Mouse (Mus musculus) adrenal gland, postnatal 36 days (tissue): ENCODE data around the gene Cd3g. TPM values are rescaled to one million over a fixed set of nuclear protein-coding genes. Genes with fewer than 3 reads are reported as not detected.

Experiments
- DNase-seq, 2 experiments: peaks; one replicate each; pipeline ENCODE4 v3.0.0; 2021; ENCODE audit warnings: mixed read lengths in 1 of 2
- long read RNA-seq, 2 experiments: library from polyadenylated mRNA; stranded (forward); transcript quantifications; one replicate each; pipeline ENCODE4 v2.0.0; 2021; ENCODE audit warnings: borderline sequencing depth in 2 of 2
- total RNA-seq, 2 experiments: library from RNA; stranded (reverse); gene quantifications; 2 replicates each; pipeline ENCODE4 v1.2.3; 2021

The Cd3g gene
- under 1 TPM in 1 of 2 experiments, not detected in 1; 0.30 TPM for total RNA-seq
- long read RNA-seq, experiment 1, result 0 reads
- long read RNA-seq, experiment 2, result 0 reads

DNA sequence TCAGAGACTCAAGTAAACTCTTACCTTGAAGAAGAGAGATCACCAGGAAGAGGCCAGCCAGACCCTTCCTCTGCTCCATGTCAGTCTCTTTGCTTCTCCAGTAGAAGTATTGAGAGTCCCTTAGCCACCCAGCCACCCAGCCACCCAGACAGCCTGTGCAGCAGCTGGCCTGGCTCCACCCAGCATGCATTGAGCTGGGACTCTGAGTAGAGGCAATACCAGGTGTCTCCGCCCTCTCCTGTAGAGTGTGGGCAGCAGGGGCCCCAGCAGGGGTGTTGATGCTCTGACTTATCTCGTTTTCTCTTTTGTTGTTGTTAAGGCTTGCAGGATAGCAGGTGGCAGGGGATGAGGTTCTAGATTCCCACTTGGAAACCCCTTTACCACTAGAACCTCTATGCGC lies at the start of gene Cd3g:
TSS of gene Cd3g (minus strand) at position 190 of the 400 bp plus-strand sequence.
- no peak for DNase-seq

GRCm38 (mm10) chr9:45027376-45027775 lies 47.1 kb upstream of the Cd3g start:
- no peak for DNase-seq

GRCm38 (mm10) chr9:45024187-45024586 lies 44.0 kb upstream of the Cd3g start:
- no peak for DNase-seq

DNA sequence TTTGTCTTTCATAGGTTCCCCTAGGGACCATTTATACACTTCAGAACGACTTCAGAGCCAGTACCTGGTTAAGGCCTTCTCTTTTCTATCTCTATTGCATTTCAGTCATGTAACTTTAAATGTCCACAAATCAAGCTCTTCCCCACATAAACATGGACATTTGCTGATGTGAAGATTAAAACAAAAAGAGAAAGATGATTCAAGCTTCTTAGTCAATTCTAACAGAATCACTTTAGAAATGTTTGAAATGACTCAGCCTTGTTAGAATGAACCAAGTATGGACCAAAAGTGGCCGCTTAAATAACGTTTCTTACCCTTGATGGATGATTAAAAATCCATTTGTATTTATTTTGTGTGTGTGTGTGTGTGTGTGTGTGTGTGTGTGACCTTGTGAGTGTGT lies 43.4 kb upstream of the Cd3g start:
- DNase-seq, result no peak

DNA sequence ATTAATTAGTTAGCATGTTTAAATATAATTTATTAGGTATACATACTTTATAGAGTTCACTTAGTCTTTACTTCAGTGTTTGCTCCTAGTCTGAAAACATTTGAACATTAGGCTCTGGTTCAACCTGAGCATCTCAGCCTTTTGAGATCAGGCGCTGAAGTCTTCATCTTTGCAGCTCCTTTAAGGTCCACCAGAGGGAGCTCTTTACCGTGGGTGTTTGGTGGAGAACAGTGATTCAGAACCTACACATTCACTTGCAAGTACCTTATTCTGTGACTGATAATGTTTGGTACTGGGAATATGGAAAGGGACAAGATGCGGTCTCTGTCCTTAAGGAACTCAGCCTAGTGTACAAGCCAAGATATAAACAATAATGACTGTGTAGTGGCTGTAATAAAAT lies 42.6 kb upstream of the Cd3g start:
- DNase-seq, result peak; percentile 58 to 74

- DNase-seq, result no peak
Measured at GRCm38 (mm10) chr9:45018031-45018430, 37.8 kb upstream of the Cd3g start.

GRCm38 (mm10) chr9:45015841-45016240 lies 35.6 kb upstream of the Cd3g start:
- no peak for DNase-seq

DNA sequence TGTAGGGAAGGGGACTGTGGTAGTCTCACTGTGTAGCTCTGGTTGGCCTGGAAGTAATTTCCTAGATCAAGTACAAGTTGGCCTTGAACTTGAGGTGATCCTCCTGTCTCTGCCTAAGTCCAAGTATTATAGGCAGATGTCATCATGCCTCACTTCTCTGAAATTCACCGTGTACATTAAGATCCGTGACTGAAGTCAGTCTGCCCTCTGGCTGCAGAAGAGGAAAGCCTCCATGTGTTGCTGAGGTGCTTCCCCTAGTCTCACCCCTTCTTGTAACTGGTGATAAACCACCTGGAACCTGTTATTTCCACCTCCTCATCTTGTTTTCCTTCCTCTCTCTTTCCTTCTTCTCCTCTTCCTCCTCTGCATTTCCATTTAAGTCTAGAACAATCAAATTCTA lies 34.6 kb upstream of the Cd3g start:
- no peak for DNase-seq

DNA sequence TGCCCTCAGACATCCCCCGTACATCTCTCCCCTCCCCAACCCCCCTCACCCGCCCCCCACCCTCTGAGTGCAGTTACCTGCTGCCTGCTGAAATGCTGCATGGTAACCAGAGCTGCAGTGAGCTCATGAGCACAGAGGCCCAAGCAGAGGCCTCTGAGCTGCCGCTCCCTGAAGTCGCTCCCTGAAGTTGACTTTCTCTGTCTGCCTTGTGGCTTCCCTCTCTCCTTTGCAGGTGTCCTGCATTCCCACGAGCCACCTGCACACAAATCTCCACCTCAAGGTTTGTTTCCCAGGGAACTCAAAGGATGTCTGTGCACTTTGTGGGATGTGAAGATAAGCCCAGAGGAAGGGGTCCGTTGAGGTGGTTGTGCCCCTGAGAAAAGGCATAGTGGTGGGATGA lies 31.1 kb upstream of the Cd3g start:
- DNase-seq, result no peak

DNA sequence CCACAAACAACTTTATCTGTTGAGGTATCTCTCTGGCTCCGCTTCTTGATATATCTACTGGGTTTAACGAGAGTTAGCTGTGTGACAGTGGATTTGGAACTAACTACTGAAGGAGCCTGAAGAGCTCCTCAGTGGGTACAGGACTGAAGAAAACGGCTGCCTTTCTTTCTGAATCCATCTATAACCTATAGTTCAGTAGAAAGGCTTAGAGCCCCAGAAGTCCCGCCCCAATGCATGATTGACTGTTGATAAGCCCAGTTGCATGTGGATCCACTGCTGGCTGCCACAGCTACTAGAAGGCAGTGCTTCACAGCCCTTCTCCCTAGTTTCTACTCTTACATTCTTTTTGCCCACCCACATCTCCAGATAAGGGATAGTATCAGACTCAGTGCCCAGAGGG lies 30.2 kb upstream of the Cd3g start:
- peak in 1 of 2 experiments; percentile 16 for DNase-seq

- DNase-seq, result no peak
Measured at GRCm38 (mm10) chr9:45009180-45010078, 29.2 kb upstream of the Cd3g start, which contains the start of gene Cd3e. Gene Cd3e (minus strand): TSS chr9:45009627.

DNA sequence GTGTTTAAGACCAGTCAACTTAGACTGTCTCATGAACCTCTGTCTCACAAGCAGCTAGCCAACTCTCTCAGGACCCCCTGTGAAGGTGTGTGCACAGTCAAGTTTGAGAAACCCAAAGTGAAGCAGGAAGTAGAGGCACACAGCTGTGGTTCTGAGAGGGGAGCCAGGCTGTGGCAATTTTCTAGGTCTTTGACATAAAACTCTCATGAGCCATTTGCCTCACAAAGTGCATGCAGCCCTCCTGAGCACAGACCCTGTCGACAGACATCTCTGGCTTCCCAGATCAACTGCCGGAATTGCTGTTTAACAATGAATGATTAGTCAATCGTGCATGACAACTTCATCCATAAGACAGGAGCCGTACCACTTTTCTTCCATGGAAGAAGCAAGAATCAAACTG lies 28.1 kb upstream of the Cd3g start:
- no peak for DNase-seq

- DNase-seq, result no peak
Measured at GRCm38 (mm10) chr9:45007404-45007803, 27.2 kb upstream of the Cd3g start.

GRCm38 (mm10) chr9:45000249-45000648 lies 20.0 kb upstream of the Cd3g start:
- no peak for DNase-seq

DNA sequence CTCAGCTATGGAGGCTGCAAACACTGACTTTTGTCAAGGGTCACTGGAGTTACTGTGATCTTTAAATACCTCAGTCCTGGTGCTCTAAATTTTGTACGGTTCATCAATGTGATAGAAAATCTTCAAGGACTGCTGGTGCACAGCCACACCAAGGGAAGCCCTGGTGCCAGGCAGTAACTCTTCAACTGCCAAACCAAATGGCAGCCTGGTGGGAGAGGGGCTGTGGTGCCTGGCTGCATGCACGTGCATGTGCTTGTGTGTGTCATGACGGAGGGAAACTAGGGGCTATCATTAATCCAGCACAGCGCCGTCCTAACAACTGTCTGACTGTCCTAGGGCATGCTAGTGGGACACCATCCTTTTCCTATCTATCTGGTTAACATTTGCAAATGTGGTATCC lies 19.5 kb upstream of the Cd3g start:
- no peak for DNase-seq

- DNase-seq, result peak; percentile 2 to 4
Measured at GRCm38 (mm10) chr9:44999171-44999570, 18.9 kb upstream of the Cd3g start.

DNA sequence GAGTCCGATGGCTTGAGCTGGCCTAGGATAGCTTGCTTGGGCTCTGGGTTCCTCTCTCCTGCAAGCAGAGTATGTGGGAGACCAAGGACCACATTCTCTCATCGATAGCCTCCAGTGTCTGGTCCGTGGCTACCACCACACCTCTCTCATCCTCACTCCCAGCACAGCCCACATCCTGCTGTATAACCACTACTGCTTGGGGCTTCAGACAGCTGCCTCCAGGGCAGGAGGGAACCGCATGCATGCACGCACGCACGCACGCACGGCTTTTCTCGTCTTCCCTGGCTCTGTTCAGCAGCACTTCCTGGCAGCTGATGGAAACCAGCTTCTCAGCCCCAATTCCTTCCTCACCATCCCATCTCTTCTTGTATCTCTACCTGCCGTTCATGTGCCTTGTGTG lies 17.9 kb upstream of the Cd3g start:
- no peak for DNase-seq

DNA sequence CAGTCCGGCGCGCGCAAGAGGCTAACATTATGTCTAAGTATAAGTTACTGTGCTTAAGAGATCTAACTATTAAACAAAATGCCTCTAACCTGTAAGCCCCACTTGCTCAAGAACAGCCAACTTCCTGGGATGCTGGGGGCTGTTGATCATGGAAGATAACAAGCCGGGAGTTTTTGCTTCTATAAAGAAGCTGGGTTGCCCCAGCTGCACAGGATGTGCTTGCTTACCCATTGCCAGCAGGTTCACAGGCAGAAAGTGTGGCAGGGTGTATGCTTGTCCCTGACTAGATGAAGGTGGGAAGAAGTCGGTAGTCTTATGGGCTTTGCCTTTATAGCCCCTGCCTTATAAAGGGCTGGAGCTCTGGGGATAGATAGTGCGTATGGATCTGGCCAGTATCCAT lies 16.4 kb upstream of the Cd3g start:
- DNase-seq, result no peak

DNA sequence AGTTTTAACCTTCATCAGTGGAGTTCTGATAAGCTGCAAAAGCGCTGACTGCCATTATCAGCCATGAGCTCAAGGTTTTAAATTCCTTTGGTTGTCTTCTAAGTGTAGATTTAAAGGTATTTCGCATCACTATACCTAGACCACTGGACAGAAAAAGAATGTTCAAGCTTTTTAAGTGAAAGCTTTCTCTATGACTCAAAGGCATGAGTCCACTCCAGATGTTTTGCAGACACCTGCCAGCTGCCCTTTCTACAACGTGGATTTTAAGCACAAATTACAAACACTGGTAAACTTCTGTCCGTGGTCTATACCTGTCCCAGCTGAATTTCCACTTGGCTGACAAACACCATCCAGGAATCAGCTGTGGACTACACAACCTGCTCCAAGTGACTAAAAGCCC lies 14.7 kb upstream of the Cd3g start:
- no peak for DNase-seq

GRCm38 (mm10) chr9:44993268-44993667 lies 13.0 kb upstream of the Cd3g start:
- peak in 1 of 2 experiments; percentile 33 for DNase-seq

- DNase-seq, result no peak
Measured at GRCm38 (mm10) chr9:44992271-44992670, 12.0 kb upstream of the Cd3g start.

DNA sequence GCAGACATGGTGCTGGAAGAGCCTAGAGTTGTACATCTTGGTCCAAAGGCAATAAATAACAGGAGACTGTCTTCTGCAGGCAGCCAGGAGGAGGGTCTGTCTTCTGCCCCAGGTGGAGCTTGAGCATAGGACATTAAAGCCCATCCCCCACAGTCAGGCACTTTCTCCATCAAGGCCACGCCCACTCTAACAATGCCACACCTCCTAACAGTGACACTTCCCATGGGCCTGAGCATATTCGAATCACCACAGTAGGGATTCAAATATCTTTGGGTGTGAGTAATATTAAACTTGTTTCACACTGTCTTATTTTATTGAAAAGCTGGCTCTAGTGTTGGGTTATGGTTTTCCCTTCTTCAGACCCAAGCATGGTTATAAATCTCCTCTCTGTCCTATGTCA lies 11.6 kb upstream of the Cd3g start:
- DNase-seq, result no peak

- no peak for DNase-seq
Measured at GRCm38 (mm10) chr9:44986976-44987375, 6.7 kb upstream of the Cd3g start.

DNA sequence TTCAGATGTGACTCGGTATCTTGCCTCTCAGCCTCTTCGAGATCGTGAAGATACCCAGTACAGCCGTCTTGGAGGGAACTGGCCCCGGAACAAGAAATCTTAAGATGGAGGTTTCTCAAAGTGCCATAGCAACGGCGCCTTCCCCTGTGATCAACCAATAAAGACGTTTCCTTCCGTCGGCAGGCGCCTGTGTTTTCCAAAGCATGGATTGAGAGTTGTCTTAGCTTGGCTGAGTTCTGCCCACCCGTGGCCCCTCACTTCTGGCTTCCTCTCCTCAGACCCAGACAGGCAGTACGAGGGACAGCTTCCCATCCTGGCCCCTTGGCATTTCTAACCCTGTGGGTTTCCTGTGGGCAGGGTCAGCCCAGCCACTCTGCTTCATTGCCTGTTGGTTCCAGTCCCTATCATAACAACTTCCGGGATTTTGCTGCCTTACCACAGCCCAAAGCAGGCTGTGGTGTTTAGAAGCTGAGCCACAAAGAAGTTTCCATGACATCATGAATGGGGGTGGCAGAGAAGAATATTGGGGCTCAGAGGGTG lies 6.1 kb upstream of the Cd3g start:
- peak in 1 of 2 experiments; percentile 15 for DNase-seq
